Mouse (Mus musculus): ENCODE data around the gene Rnf220. TPM values are rescaled to one million over a fixed set of nuclear protein-coding genes. Genes with fewer than 3 reads are reported as not detected.

Gene Rnf220
- polyA plus RNA-seq, 1 experiment from 2014 or later, result 76.1 TPM

- Histone ChIP-seq H3K4me1 (ENCODE audit: insufficient read depth) (0 out of 2 replicates have a peak, but pooled peaks cover 14% of the 10 kb centered on the region), H3K36me3 (ENCODE audit: insufficient read depth) (no peaks in the 10 kb centered on the region), H3K9me3 (ENCODE audit: low read depth, low read length) (no peaks in the 10 kb centered on the region), H3K9ac (no peak overlapping the region), H3K27ac (ENCODE audit: low read depth) (no peak overlapping the region), H3K4me3 (ENCODE audit: low read depth, low read length) (no peak overlapping the region), H3K27me3 (ENCODE audit: insufficient read depth, low read length) (no peaks in the 10 kb centered on the region), H3K4me2 (no peak overlapping the region)
- 55% methylated on average over 6 of the region's 6 CpGs for WGBS
- ATAC-seq (ENCODE audit: insufficient read depth), result no peak
- DNase-seq, result no peak
- TF ChIP-seq CTCF (IDR thresholded peaks at IDR 0.05; ENCODE audit: low read depth), result no peak
Observed at GRCm38 (mm10) chr4:117254672-117255071, 242.2 kb downstream of the Rnf220 start.

DNA sequence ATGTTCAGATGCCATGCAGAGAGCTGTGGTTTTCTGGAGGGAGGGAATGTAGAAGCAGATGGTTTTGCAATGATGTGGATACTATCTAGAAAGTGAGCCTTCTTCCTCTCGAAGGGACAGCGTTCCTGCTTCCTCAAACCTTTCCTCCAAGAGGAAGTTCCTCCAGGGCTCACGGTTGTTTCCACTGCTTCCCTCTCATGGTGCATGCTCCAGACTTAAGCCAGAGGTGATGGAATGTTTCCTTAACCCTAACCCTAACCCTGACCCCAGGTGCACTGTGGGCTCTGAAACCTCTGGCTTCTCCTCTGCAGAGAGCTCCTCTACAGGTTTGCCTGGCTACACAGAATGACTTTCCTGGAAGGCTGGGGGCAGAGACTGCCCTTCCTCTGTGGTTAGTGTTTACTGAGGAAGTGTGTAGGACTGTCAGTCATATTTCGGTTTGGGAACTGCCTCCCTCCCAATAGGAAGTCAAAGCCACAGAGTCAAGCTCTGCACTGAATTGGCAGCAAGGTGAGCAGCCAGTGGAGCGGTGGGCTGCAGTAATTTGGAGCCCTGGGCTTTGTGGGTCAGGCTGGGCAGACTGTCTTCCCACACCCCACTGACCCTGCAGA lies 242.7 kb downstream of the Rnf220 start:
- no peak for TF ChIP-seq CTCF (IDR thresholded peaks at IDR 0.05; ENCODE audit: low read depth)
- H3K9me3 ChIP-seq (ENCODE audit: low read depth, low read length), result no peaks in the 10 kb centered on the region
- no peak overlapping the region for H3K27ac ChIP-seq (ENCODE audit: low read depth)
- WGBS, result 50% methylated on average over 5 of the region's 5 CpGs
- H3K36me3 ChIP-seq (ENCODE audit: insufficient read depth), result no peaks in the 10 kb centered on the region
- no peak overlapping the region for H3K4me3 ChIP-seq (ENCODE audit: low read depth, low read length)
- no peaks in the 10 kb centered on the region for H3K27me3 ChIP-seq (ENCODE audit: insufficient read depth, low read length)
- no peak for DNase-seq
- no peak for ATAC-seq (ENCODE audit: insufficient read depth)
- no peak overlapping the region for H3K9ac ChIP-seq
- H3K4me2 ChIP-seq, result no peak overlapping the region
- H3K4me1 ChIP-seq (ENCODE audit: insufficient read depth), result 0 out of 2 replicates have a peak, but pooled peaks cover 14% of the 10 kb centered on the region

DNA sequence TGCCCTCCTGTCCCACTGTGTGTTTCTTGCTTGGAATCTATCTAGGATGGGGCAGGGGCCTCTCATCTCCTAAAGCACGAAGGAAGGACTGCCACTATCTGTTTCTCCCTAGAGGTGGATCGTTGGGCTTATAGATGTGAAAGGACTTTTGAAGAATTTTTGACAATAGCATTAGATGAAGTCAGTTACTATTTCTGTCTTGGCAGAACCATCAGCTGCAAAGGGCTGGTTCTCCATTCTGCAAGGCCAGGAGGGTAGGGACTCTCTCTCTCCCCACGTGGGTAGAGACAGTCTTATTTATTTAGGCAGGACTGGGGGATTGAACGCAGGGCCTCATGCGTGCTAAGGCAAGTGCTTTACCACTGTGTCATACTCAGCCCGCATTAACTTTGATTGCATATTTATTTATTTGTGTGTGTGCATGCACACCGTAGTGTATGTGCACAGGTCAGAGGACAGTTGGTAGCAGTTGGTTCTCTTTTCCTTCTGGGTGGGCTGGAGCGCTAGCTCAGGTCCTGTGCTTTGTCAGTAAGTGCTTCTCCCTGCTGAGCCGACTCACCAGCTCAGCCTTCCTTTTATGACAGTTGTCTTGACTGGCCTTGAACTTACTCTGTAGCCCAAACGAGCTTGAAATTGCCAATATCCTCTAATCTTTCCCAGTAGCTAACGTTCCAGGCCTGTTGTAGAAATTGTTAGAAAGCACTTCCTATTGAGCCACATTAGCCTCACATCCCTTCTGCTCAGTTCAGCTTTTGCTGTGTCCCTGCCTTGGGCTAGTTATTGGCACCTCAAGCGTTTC lies 243.4 kb downstream of the Rnf220 start:
- no peak overlapping the region for H3K4me3 ChIP-seq (ENCODE audit: low read depth, low read length)
- H3K4me1 ChIP-seq (ENCODE audit: insufficient read depth), result 0 out of 2 replicates have a peak, but pooled peaks cover 14% of the 10 kb centered on the region
- H3K36me3 ChIP-seq (ENCODE audit: insufficient read depth), result no peaks in the 10 kb centered on the region
- H3K27me3 ChIP-seq (ENCODE audit: insufficient read depth, low read length), result no peaks in the 10 kb centered on the region
- WGBS, result 56% methylated on average over 12 of the region's 12 CpGs
- no peak overlapping the region for H3K9ac ChIP-seq
- H3K4me2 ChIP-seq, result peak overlapping the region; percentile 71
- no peaks in the 10 kb centered on the region for H3K9me3 ChIP-seq (ENCODE audit: low read depth, low read length)
- no peak for TF ChIP-seq CTCF (IDR thresholded peaks at IDR 0.05; ENCODE audit: low read depth)
- H3K27ac ChIP-seq (ENCODE audit: low read depth), result peak overlapping the region; percentile 42; the same call in 1 of the 2 replicates
- no peak for DNase-seq
- no peak for ATAC-seq (ENCODE audit: insufficient read depth)

GRCm38 (mm10) chr4:117252755-117253154 lies 244.1 kb downstream of the Rnf220 start:
- Histone ChIP-seq H3K36me3 (ENCODE audit: insufficient read depth) (no peaks in the 10 kb centered on the region), H3K27me3 (ENCODE audit: insufficient read depth, low read length) (no peaks in the 10 kb centered on the region), H3K9ac (peak overlapping the region; percentile 67), H3K4me2 (peak overlapping the region; percentile 71), H3K4me3 (ENCODE audit: low read depth, low read length) (peak overlapping the region; percentile 69; the same call in 1 of the 2 replicates), H3K27ac (ENCODE audit: low read depth) (peak overlapping the region; percentile 42), H3K4me1 (ENCODE audit: insufficient read depth) (0 out of 2 replicates have a peak, but pooled peaks cover 14% of the 10 kb centered on the region), H3K9me3 (ENCODE audit: low read depth, low read length) (no peaks in the 10 kb centered on the region)
- 82% methylated on average over 5 of the region's 5 CpGs for WGBS
- no peak for ATAC-seq (ENCODE audit: insufficient read depth)
- DNase-seq, result no peak
- TF ChIP-seq CTCF (IDR thresholded peaks at IDR 0.05; ENCODE audit: low read depth), result no peak

DNA sequence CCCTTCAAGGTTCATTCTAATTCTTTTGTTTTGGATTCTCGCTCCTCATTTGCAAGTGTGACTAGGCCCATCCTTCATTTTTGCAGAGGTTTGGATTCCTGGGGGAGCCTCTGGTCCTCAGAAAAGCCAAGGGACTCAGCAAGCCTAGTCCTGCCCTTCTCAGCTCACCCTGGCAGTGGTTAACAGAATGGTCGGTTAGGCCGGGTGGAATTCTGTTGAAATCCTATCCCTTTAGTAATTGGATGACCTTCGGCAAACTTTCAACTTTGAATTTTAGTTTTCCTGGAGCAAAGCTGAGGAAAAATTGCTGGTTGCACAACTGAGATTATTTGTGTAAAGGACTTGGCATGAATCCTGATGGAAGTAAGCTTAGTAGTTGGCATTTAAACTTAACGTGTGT lies 244.5 kb downstream of the Rnf220 start:
- H3K36me3 ChIP-seq (ENCODE audit: insufficient read depth), result no peaks in the 10 kb centered on the region
- H3K4me2 ChIP-seq, result peak overlapping the region; percentile 71
- ATAC-seq (ENCODE audit: insufficient read depth) (peak; percentile 38), DNase-seq (peak; percentile 68)
- peak overlapping the region; percentile 67 for H3K9ac ChIP-seq
- no peaks in the 10 kb centered on the region for H3K27me3 ChIP-seq (ENCODE audit: insufficient read depth, low read length)
- H3K4me3 ChIP-seq (ENCODE audit: low read depth, low read length), result peak overlapping the region; percentile 69
- TF ChIP-seq CTCF (IDR thresholded peaks at IDR 0.05; ENCODE audit: low read depth), result no peak
- H3K4me1 ChIP-seq (ENCODE audit: insufficient read depth), result 0 out of 2 replicates have a peak, but pooled peaks cover 14% of the 10 kb centered on the region
- 10% methylated on average over 5 of the region's 5 CpGs for WGBS
- peak overlapping the region; percentile 42 for H3K27ac ChIP-seq (ENCODE audit: low read depth)
- no peaks in the 10 kb centered on the region for H3K9me3 ChIP-seq (ENCODE audit: low read depth, low read length)

DNA sequence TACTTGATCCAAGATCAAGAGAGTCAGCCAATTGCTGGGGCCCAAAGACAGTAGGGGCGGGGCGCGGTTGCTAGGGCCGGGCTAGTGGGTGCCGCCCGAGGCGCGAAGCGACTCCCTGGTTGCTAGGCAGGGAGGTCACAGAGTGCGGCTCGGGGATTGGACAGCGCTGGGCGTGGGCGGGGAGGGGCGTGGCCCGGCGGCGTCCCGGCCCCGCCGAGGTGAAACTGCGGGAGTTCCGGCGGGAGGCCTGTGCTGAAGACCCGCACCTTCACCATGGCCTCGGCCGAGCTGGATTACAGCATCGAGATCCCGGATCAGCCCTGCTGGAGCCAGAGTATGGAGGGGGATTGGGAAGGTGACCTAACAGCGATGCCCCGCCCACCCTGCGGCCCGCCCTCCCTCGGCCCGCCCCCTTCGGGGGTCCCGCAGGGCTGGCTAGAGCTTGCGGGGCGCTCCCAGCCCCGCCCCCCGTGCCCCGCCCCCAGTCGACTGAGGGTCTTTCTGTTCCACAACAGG lies 245.0 kb downstream of the Rnf220 start, which contains the start of the genes Tmem53 and Armh1:
Gene Tmem53, plus strand, starts transcription at position 151 of the 516 bp plus-strand sequence.
Gene Armh1, minus strand, starts transcription at position 325 of the 516 bp plus-strand sequence.
- DNase-seq, result peak; percentile 95
- Histone ChIP-seq H3K27me3 (ENCODE audit: insufficient read depth, low read length) (no peaks in the 10 kb centered on the region), H3K9ac (peak within 1 kb of the TSS; percentile 67), H3K4me1 (ENCODE audit: insufficient read depth) (0 out of 2 replicates have a peak, but pooled peaks cover 14% of the 10 kb centered on the region), H3K36me3 (ENCODE audit: insufficient read depth) (no peaks in the 10 kb centered on the region), H3K4me2 (peak within 1 kb of the TSS; percentile 71), H3K9me3 (ENCODE audit: low read depth, low read length) (no peaks in the 10 kb centered on the region), H3K27ac (ENCODE audit: low read depth) (peak within 1 kb of the TSS; percentile 42), H3K4me3 (ENCODE audit: low read depth, low read length) (peak within 1 kb of the TSS; percentile 69)
- TF ChIP-seq CTCF (IDR thresholded peaks at IDR 0.05; ENCODE audit: low read depth), result no peak
- WGBS, result under 1% methylated on average over 42 of the region's 43 CpGs
- ATAC-seq (ENCODE audit: insufficient read depth), result peak; percentile 99
